Mouse (Mus musculus): ENCODE results near the gene Gm10803.

- no peak for TF ChIP-seq POLR2A (IDR thresholded peaks at IDR 0.05; ENCODE audit: low read depth, low read length)
- no peak for TF ChIP-seq CTCF (conservative IDR thresholded peaks at IDR 0.05; ENCODE audit: insufficient read depth, insufficient read length, low read depth, low read length)
These were observed 20.9 kb downstream of the Gm10803 start for GRCm38 (mm10) chr2:93581271-93581670.
